Mouse (Mus musculus): ENCODE data around the gene Zswim1. TPM values are rescaled to one million over a fixed set of nuclear protein-coding genes. Genes with fewer than 3 reads are reported as not detected.
A peak's percentile ranks its signal among the peaks of the same experiment; 100 is the strongest.

Zswim1 gene
- total and polyA plus RNA-seq, 3 experiments = 8.2 to 17.4 TPM; not detected in 1

DNA sequence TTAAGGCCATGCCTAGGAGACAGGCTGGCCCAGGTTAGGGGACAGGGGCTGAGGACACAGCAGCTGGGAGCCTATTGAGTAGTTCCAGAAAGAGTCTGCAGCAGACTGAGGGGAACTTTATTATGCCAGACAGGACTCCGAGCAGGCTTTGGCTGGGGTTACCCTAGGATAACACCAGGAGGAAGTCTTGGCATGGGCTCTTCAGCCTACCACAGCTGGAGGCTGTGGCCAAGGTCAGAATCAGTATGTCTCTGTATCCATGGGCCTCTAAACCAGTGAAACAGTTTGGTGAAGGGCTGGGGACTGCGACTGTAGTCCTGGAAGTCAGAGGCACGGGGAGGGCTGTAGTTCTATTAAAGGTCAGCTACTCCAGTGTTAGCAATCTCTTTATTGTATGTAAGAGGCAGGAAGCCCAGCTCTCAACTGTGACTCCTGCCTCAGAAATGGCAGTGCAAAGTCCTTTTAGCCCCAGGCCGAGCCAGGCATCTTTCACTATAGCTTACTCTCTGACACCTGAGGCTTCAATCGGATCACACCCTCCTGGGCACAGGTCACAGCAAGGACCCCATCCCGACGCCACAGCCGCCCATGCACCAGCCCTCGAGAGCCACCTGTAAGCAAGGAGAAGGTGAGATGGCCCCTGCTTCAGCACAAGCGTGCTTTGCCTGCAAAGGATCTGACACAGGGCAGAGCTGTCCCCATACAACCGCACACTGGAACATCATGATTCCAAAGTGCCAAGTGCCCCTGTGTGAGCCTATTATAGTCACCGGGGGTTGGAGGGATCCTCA lies 29.9 kb upstream of the Zswim1 start:
- Histone ChIP-seq H3K9me3 (replicated peaks; ENCODE audit: insufficient read depth, low read length) (no peaks in the 10 kb centered on the region), H3K4me1 (ENCODE audit: control insufficient read depth in 1 of 2, insufficient read depth in 2 of 2, low read length in 2 of 2) (peaks cover 0 to 4% of the 10 kb centered on the region in 2 experiments; a peak in 1 of 4 replicates), H3K79me2 (ENCODE audit: control insufficient read depth, insufficient read depth, low read length, poor library complexity) (no peaks in the 10 kb centered on the region), H3K9ac (ENCODE audit: control insufficient read depth, low read depth, low read length, poor library complexity, severe bottlenecking) (no peak overlapping the region), H3K4me3 (ENCODE audit: control insufficient read depth in 1 of 2, insufficient read depth in 1 of 2, low read depth in 2 of 2, low read length in 2 of 2) (no peak overlapping the region), H3K27ac (ENCODE audit: control insufficient read depth, low read depth, low read length) (no peak overlapping the region), H3K27me3 (ENCODE audit: control insufficient read depth in 1 of 2, insufficient read depth in 2 of 2, low read length in 2 of 2) (no peaks in the 10 kb centered on the region), H3K36me3 (ENCODE audit: control insufficient read depth in 1 of 2, insufficient read depth in 2 of 2, low read length in 2 of 2) (peaks cover 0 to 5% of the 10 kb centered on the region in 2 experiments; a peak in 2 of 4 replicates)
- DNase-seq (ENCODE audit: low read depth, low spot score) = no peak
- no peak for TF ChIP-seq ZKSCAN1 (IDR thresholded peaks at IDR 0.05; ENCODE audit: low read depth, low read length)
- TF ChIP-seq RAD21 (IDR thresholded peaks at IDR 0.05; ENCODE audit: low read depth, low read length) = no peak
- no peak for TF ChIP-seq TBP (IDR thresholded peaks at IDR 0.05; ENCODE audit: low read depth, low read length)
- no peak for TF ChIP-seq CHD2 (IDR thresholded peaks at IDR 0.05; ENCODE audit: low read length)
- TF ChIP-seq CTCF (IDR thresholded peaks at IDR 0.05 in 2 of 3, conservative IDR thresholded peaks at IDR 0.05 in 1 of 3; ENCODE audit: control insufficient read depth in 1 of 3, insufficient read depth in 1 of 3, low read depth in 2 of 3, low read length in 3 of 3, poor library complexity in 1 of 3, severe bottlenecking in 1 of 3) = no peak
- no peak for TF ChIP-seq USF1 (IDR thresholded peaks at IDR 0.05; ENCODE audit: low read depth, low read length)

DNA sequence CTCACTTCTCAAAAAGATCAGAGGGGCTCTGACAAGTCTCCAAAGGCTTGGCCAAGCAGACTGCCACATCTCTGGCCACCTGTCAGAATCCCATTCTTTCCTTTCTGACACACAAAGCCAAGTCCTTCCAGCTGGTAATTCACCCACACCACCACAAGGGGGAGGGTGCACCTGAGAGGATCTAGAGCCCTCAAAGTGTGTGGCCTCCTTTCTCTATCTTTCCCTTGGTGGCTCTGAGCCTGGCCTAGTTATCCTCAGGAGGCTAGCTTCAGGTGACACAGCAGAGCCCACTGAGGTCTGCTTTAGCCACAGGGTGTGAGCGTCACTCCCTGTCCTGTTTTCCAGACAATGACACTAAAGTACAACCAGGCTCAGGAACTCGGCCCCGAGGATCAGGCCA lies 29.2 kb upstream of the Zswim1 start:
- Histone ChIP-seq H3K9ac (ENCODE audit: control insufficient read depth, low read depth, low read length, poor library complexity, severe bottlenecking) (no peak overlapping the region), H3K4me3 (ENCODE audit: control insufficient read depth in 1 of 2, insufficient read depth in 1 of 2, low read depth in 2 of 2, low read length in 2 of 2) (no peak overlapping the region), H3K79me2 (ENCODE audit: control insufficient read depth, insufficient read depth, low read length, poor library complexity) (no peaks in the 10 kb centered on the region), H3K36me3 (ENCODE audit: control insufficient read depth in 1 of 2, insufficient read depth in 2 of 2, low read length in 2 of 2) (peaks cover 0 to 5% of the 10 kb centered on the region in 2 experiments; a peak in 2 of 4 replicates), H3K27me3 (ENCODE audit: control insufficient read depth in 1 of 2, insufficient read depth in 2 of 2, low read length in 2 of 2) (no peaks in the 10 kb centered on the region), H3K9me3 (replicated peaks; ENCODE audit: insufficient read depth, low read length) (no peaks in the 10 kb centered on the region), H3K4me1 (ENCODE audit: control insufficient read depth in 1 of 2, insufficient read depth in 2 of 2, low read length in 2 of 2) (peaks cover 0 to 4% of the 10 kb centered on the region in 2 experiments; a peak in 1 of 4 replicates), H3K27ac (ENCODE audit: control insufficient read depth, low read depth, low read length) (no peak overlapping the region)
- 0 out of 2 replicates have a peak, but pooled peaks have one; percentile 37 for TF ChIP-seq MAZ (IDR thresholded peaks at IDR 0.05; ENCODE audit: low read depth, low read length)
- no peak for TF ChIP-seq UBTF (IDR thresholded peaks at IDR 0.05; ENCODE audit: borderline replicate concordance, insufficient read depth, low read depth, low read length)
- TF ChIP-seq POLR2AphosphoS5 (IDR thresholded peaks at IDR 0.05; ENCODE audit: borderline replicate concordance, low read depth, low read length) = no peak
- TF ChIP-seq ZC3H11A (IDR thresholded peaks at IDR 0.05; ENCODE audit: low read depth, low read length) = peak; percentile 18; the same call in 1 of the 2 replicates
- TF ChIP-seq SIN3A (IDR thresholded peaks at IDR 0.05; ENCODE audit: low read length) = 0 out of 2 replicates have a peak, but pooled peaks have one; percentile 34
- peak; percentile 13 for TF ChIP-seq RAD21 (IDR thresholded peaks at IDR 0.05; ENCODE audit: low read depth, low read length)
- TF ChIP-seq CHD2 (IDR thresholded peaks at IDR 0.05; ENCODE audit: low read length) = no peak
- no peak for TF ChIP-seq NRF1 (IDR thresholded peaks at IDR 0.05; ENCODE audit: insufficient read depth, low read depth, low read length, poor library complexity, severe bottlenecking)
- TF ChIP-seq ZKSCAN1 (IDR thresholded peaks at IDR 0.05; ENCODE audit: low read depth, low read length) = 0 out of 2 replicates have a peak, but pooled peaks have one; percentile 20
- no peak for TF ChIP-seq MYB (IDR thresholded peaks at IDR 0.05; ENCODE audit: low read depth, low read length)
- 0 out of 2 replicates have a peak, but pooled peaks have one; percentile 28 for TF ChIP-seq ZMIZ1 (IDR thresholded peaks at IDR 0.05; ENCODE audit: low read depth, low read length)
- TF ChIP-seq E2F4 (IDR thresholded peaks at IDR 0.05; ENCODE audit: borderline replicate concordance, low read depth, low read length) = no peak
- TF ChIP-seq SMC3 (IDR thresholded peaks at IDR 0.05; ENCODE audit: low read depth, low read length) = peak; percentile 52
- TF ChIP-seq MAX (IDR thresholded peaks at IDR 0.05; ENCODE audit: low read length) = 0 out of 2 replicates have a peak, but pooled peaks have one; percentile 23
- TF ChIP-seq CHD1 (IDR thresholded peaks at IDR 0.05; ENCODE audit: low read depth, low read length) = no peak
- TF ChIP-seq MXI1 (IDR thresholded peaks at IDR 0.05; ENCODE audit: low read depth, low read length) = no peak
- TF ChIP-seq CTCF (IDR thresholded peaks at IDR 0.05 in 2 of 3, conservative IDR thresholded peaks at IDR 0.05 in 1 of 3; ENCODE audit: control insufficient read depth in 1 of 3, insufficient read depth in 1 of 3, low read depth in 2 of 3, low read length in 3 of 3, poor library complexity in 1 of 3, severe bottlenecking in 1 of 3) = peak; percentile 61 to 93 (median 77)
- TF ChIP-seq ETS1 (IDR thresholded peaks at IDR 0.05; ENCODE audit: low read depth, low read length) = no peak
- DNase-seq (ENCODE audit: low read depth, low spot score) = peak; percentile 78
